Mouse (Mus musculus): ENCODE measurements at regions not wholly inside any gene's neighbourhood (a gene's known extent, or its start where the extent isn't known, plus 50 kb on each side); places are given as distances from the start of the nearest gene placed in this dataset.

- TF ChIP-seq CTCF (IDR thresholded peaks at IDR 0.05) (no peak), EP300 (IDR thresholded peaks at IDR 0.05) (no peak)
Measured at GRCm38 (mm10) chr12:50061286-50061685, 587.6 kb downstream of the Prkd1 start.
